Mouse (Mus musculus) C2C12 (cell line): Measurements from ENCODE around the gene Mboat2.

ENCODE experiments used
- CTCF ChIP-seq: IDR thresholded peaks from one replicate; pipeline ENCODE4 v1.5.1; 2011; ENCODE audit not compliant: control insufficient read depth, insufficient read depth, insufficient read length
- MAX ChIP-seq: IDR thresholded peaks from one replicate; pipeline ENCODE4 v1.6.1; 2011; ENCODE audit warnings: mild to moderate bottlenecking, control low read depth
- MYOG ChIP-seq: IDR thresholded peaks from one replicate; pipeline ENCODE4 v1.6.1; 2011; ENCODE audit not compliant: control insufficient read depth, insufficient read length; ENCODE audit errors: extremely low read depth
- USF1 ChIP-seq: IDR thresholded peaks from one replicate; pipeline ENCODE4 v1.6.1; 2011; ENCODE audit warnings: low read depth, mild to moderate bottlenecking, control low read depth, moderate library complexity

DNA sequence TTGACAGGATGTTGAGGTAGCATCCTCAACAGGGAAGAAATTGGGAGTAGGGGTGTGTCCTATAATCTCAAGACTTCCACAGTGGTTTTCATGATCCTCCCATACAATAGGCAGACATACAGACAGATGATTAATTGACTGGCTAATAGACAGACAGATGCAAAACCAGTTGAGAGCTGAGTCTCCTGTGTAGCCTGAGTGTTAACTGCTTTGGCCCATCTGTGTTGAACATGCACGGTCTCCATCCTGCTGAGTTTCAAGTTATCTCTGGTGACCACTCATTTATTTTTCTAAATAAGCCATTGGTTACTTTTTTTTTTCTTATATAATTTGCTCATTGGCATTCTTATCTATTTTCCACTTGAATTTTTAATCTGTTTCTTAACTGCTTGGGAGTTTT is 90.2 kb downstream of the Mboat2 start:
- TF ChIP-seq MYOG, result no peak
- no peak for TF ChIP-seq CTCF
- no peak for TF ChIP-seq USF1
- TF ChIP-seq MAX, result no peak
